Mouse (Mus musculus): ENCODE measurements around the gene Oasl1.
A peak's percentile ranks its signal among the peaks of the same experiment; 100 is the strongest.
"Not testable (repeated sequence)": the region's sequence is repeated elsewhere in the genome, so short reads cannot be mapped to it uniquely, and the experiment has no call there.

Gene Oasl1

DNA sequence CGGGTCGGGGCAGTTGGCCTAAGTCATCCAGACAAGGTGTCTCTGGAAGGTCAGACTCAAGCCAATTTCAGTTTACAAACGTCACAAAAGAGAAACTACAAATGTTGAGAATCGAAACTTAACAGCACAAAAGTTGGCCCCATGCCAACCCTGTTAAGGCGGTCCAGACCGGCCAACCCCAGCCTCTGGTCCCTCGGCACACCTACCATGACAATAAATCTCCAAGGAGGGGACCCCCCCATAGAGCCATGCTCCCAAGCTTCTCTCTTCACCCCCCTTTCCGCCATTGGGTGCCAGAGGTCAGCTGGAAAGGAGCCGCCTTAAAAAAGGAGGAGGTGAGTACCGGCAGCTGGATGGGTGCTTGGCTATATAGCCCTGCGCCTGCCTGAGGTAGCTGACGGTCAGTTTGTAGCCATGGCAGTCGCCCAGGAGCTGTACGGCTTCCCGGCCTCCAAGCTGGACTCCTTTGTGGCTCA lies at the start of gene Oasl1:
Gene Oasl1, plus strand, starts transcription at position 243 of the 476 bp plus-strand sequence.
- no peak for ATAC-seq (ENCODE audit: low TSS enrichment)

- ATAC-seq (ENCODE audit: low TSS enrichment): no peak
These were observed 47.2 kb upstream of the Oasl1 start for GRCm38 (mm10) chr5:114875858-114876257.

DNA sequence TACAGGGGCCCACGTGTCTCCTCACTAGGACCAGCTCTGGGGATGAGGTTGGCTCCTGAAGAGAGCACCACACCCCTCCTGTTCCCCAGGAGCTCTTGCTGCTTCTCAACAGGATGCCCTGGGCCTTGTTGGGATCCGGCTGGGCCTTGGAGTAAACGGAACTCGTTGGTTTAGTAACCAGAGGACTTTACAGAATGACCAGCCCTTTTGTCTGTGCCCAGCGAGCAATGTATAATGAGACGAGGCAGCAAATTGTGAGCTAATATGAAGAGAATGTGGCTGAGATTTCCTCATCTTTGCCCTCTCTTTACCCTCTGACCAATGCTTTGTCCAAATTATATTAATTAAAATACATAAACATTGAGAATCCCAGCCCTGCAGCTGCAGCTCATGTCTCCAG lies 46.7 kb upstream of the Oasl1 start:
- ATAC-seq (ENCODE audit: low TSS enrichment): no peak

- ATAC-seq (ENCODE audit: low TSS enrichment): no peak
These were observed 45.6 kb upstream of the Oasl1 start for GRCm38 (mm10) chr5:114877487-114877886.

- ATAC-seq (ENCODE audit: low TSS enrichment): no peak
These were observed 43.6 kb upstream of the Oasl1 start for GRCm38 (mm10) chr5:114879399-114879798.

DNA sequence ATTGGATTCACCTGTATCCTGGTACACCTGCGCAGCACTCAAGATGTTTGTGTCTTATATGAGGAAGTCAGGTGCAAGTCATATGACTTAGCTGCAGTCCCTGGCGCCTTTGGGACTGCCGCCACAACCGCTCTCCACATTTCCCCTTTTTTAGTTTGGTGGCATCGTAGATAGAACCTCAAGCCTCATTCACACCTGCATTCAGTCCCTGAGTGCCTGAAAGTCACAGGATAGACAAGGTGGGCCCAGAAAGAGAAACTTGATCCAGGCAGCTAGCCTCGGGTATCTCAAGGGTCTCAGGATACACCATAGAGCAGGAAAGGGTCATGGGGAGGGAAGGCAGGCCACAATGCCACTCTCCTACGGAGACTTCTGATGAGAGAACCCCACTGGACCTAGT lies 40.7 kb upstream of the Oasl1 start:
- not testable (repeated sequence) for ATAC-seq (ENCODE audit: low TSS enrichment)

DNA sequence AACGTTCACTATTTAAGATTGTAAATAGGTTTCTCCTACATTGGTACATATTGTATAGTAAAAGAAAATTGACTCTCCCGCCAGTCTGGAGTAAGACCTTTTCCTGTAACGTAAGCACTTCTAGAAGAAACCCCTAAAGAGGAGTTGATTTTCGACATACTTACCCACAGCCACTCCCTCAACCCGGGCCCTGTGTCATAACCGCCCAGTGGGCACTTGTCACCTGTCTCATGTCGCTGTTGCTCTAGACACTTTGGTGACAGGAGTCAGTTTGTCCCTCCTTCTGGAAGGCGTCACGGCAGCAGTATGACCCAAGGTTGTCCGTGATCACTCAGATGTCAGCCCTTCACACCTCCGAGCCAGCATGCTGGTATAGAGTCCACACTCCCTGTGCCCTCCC lies 40.0 kb upstream of the Oasl1 start:
- no peak for ATAC-seq (ENCODE audit: low TSS enrichment)

DNA sequence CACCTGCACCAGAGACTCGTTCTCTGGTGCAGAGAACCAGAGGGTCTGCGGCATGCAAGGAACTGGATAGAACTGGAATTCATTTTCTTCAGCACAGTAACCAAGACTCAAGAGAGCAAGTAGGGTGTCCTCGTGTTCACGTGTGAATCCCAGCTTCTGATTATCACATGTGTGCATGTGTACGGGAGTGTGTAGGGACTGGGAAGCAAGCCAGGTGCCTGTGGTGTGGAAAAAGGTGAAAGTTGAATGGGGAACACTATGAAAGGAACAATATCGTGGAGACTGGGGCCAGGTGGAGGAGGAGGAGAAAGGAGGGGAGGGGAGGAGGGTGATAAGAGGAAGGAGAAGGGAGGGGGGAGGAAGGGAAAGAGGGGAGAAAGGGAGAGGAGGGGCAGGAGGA lies 36.2 kb upstream of the Oasl1 start:
- no peak for ATAC-seq (ENCODE audit: low TSS enrichment)

- ATAC-seq (ENCODE audit: low TSS enrichment): no peak
These were observed 34.0 kb upstream of the Oasl1 start for GRCm38 (mm10) chr5:114888995-114889394.

- ATAC-seq (ENCODE audit: low TSS enrichment): no peak
These were observed 27.5 kb upstream of the Oasl1 start for GRCm38 (mm10) chr5:114895542-114895941.

GRCm38 (mm10) chr5:114896688-114897373 lies 26.2 kb upstream of the Oasl1 start, which contains the start of gene Oasl2:
Gene Oasl2 (plus strand): TSS chr5:114896936.
- no peak for ATAC-seq (ENCODE audit: low TSS enrichment)

DNA sequence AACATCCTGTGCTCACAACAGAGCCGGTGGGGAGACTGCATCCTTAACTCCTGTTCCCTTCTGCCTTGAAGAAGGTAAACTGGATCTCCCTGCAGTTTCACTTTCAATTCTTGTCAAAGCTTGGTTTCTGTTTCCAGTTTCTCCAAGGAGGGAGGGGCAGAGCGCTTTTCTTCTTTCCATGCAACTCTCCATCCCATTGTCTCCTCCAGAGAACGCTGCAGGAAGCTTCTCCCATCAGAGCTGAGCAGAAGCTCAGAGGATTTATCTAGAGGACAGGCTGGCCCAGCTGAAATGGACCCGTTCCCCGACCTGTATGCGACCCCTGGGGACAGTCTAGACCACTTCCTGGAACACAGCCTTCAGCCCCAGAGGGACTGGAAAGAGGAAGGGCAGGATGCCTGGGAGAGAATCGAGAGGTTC lies 25.7 kb upstream of the Oasl1 start:
- ATAC-seq (ENCODE audit: low TSS enrichment): no peak

- no peak for ATAC-seq (ENCODE audit: low TSS enrichment)
These were observed 24.2 kb upstream of the Oasl1 start for GRCm38 (mm10) chr5:114898857-114899256.

DNA sequence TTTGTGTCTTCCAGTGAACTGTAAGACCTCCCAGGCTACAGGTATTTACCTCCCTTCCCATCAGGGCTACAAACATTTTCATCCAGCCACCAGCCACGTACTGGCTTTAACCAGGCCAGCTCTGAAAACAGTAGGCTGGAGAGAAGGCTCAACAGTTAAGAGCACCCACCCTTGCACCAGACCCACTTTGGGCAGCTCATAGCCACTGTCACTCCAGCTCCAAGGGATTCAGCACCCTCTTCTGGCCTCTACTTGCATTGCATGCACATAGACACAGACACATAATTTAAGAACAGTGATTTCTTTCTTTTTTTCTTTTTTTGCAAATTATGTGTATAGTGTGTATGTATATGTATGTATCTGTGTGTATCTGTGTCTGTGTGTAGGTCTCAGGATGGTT lies 20.6 kb upstream of the Oasl1 start:
- ATAC-seq (ENCODE audit: low TSS enrichment): no peak

GRCm38 (mm10) chr5:114908598-114909305 lies 14.3 kb upstream of the Oasl1 start:
- ATAC-seq (ENCODE audit: low TSS enrichment): no peak

DNA sequence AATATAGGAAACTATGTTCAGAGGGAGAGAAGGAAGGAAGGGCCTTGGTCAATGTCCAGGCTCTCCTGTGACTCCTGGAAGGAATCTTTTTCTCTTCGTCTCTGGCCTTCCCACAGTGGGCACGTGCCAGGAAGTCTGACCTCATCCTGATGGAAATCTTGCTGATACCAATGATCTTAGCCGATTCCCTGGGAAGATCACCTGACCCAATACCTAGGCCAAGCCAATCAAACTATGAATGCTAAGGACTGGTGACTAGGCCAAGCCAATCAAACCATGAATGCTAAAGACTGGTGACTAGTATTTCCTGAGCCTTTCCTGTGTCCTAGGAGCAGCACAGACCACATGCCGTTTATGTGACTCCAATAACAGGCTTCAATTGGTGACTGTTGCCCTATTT lies 9.4 kb upstream of the Oasl1 start:
- ATAC-seq (ENCODE audit: low TSS enrichment): no peak

DNA sequence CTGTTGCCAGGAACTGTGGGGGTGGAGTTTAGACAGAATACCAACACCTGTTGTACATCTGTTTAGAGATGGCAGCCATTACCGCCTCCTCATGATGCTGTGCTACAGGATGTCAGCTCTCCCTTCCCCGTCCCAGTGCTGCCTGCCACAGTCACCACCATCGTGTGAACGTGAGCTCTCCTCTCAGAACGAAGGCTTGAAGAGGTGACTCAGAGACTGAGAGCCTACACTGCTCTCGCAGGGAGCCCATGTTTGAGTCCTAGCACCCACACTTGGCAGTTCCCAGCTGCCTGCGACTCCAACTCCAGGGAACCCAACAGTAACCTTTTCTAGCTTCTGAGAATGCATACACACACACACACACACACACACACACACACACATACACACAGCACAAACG lies 8.2 kb upstream of the Oasl1 start:
- ATAC-seq (ENCODE audit: low TSS enrichment): peak; percentile 34; the same call in 1 of the 2 replicates

GRCm38 (mm10) chr5:114915854-114916253 lies 7.2 kb upstream of the Oasl1 start:
- no peak for ATAC-seq (ENCODE audit: low TSS enrichment)

GRCm38 (mm10) chr5:114916777-114917176 lies 6.3 kb upstream of the Oasl1 start:
- no peak for ATAC-seq (ENCODE audit: low TSS enrichment)

- not testable (repeated sequence) for ATAC-seq (ENCODE audit: low TSS enrichment)
These were observed 5.7 kb upstream of the Oasl1 start for GRCm38 (mm10) chr5:114917357-114917756.

GRCm38 (mm10) chr5:114921551-114922365 lies 1.3 kb upstream of the Oasl1 start:
- ATAC-seq (ENCODE audit: low TSS enrichment): no peak

GRCm38 (mm10) chr5:114922366-114922731 lies 691 bp upstream of the Oasl1 start:
- no peak for ATAC-seq (ENCODE audit: low TSS enrichment)
